Mouse (Mus musculus) cortical plate, adult 2 months (tissue): Measurements from ENCODE around the gene Cog5. TPM values are rescaled to one million over a fixed set of nuclear protein-coding genes. Genes with fewer than 3 reads are reported as not detected.

Source experiments
- H3K27ac ChIP-seq: fragments of 200-500 bp; 2 replicates; pipeline ENCODE4 v1.5.1; 2012; ENCODE audit warnings: low read length, control low read depth, inconsistent platforms; ENCODE audit not compliant: insufficient read depth
- H3K4me1 ChIP-seq: fragments of 200-500 bp; 2 replicates; pipeline ENCODE4 v1.6.1; 2011; ENCODE audit warnings: low read length; ENCODE audit not compliant: control insufficient read depth, insufficient read depth
- H3K4me3 ChIP-seq: fragments of 200-500 bp; 2 replicates; pipeline ENCODE4 v1.5.1; 2011; ENCODE audit warnings: mild to moderate bottlenecking, low read length, control low read depth; ENCODE audit not compliant: insufficient read depth
- CTCF ChIP-seq: fragments of 200-500 bp; IDR thresholded peaks from 2 replicates; pipeline ENCODE4 v1.5.1; 2011; ENCODE audit warnings: mild to moderate bottlenecking, control low read depth, low read length; ENCODE audit not compliant: insufficient read depth; ENCODE audit errors: extremely low read depth
- POLR2A ChIP-seq: fragments of 200-500 bp; IDR thresholded peaks from 2 replicates; pipeline ENCODE4 v1.6.1; 2011; ENCODE audit warnings: mild to moderate bottlenecking, low read length, control low read depth; ENCODE audit not compliant: insufficient read depth; ENCODE audit errors: extremely low read depth
- polyA plus RNA-seq: library from polyadenylated mRNA; depleted of rRNA; stranded (reverse); fragments of >200 nt; gene quantifications from 2 replicates; pipeline ENCODE4 v1.2.3, GENCODE M21; 2012

Cog5 gene
- polyA plus RNA-seq, 1 experiment = 30.1 TPM

GRCm38 (mm10) chr12:31725511-31726275, 71.0 kb downstream of the Cog5 start:
- Histone ChIP-seq H3K27ac (no peak overlapping the region), H3K4me3 (no peak overlapping the region), H3K4me1 (no peaks in the 10 kb centered on the region; the same call in 1 of the 2 replicates)
- no peak for TF ChIP-seq CTCF
- no peak for TF ChIP-seq POLR2A

GRCm38 (mm10) chr12:31726707-31727106, 72.0 kb downstream of the Cog5 start:
- TF ChIP-seq POLR2A (no peak), CTCF (no peak)
- no peak overlapping the region for H3K27ac ChIP-seq
- H3K4me1 ChIP-seq = no peaks in the 10 kb centered on the region; the same call in 1 of the 2 replicates
- H3K4me3 ChIP-seq = no peak overlapping the region

GRCm38 (mm10) chr12:31730126-31730525, 75.5 kb downstream of the Cog5 start:
- TF ChIP-seq CTCF = no peak
- no peak for TF ChIP-seq POLR2A
- Histone ChIP-seq H3K4me3 (no peak overlapping the region), H3K27ac (no peak overlapping the region)

GRCm38 (mm10) chr12:31734616-31735015, 79.9 kb downstream of the Cog5 start:
- H3K4me1 ChIP-seq = no peaks in the 10 kb centered on the region; the same call in 1 of the 2 replicates
- no peak overlapping the region for H3K4me3 ChIP-seq
- TF ChIP-seq CTCF = no peak
- no peak overlapping the region for H3K27ac ChIP-seq

More at GRCm38 (mm10) chr12:31730126-31730525, 75.5 kb downstream of the Cog5 start:
- H3K4me1 ChIP-seq = no peaks in the 10 kb centered on the region; the same call in 1 of the 2 replicates

- H3K4me1 ChIP-seq = no peaks in the 10 kb centered on the region
- H3K4me3 ChIP-seq = no peak overlapping the region
- TF ChIP-seq CTCF = no peak
- TF ChIP-seq POLR2A = no peak
- H3K27ac ChIP-seq = no peak overlapping the region
Measured at GRCm38 (mm10) chr12:31747301-31747700, 92.6 kb downstream of the Cog5 start.

GRCm38 (mm10) chr12:31749846-31750245, 95.2 kb downstream of the Cog5 start:
- no peak for TF ChIP-seq POLR2A
- Histone ChIP-seq H3K27ac (no peak overlapping the region), H3K4me1 (no peaks in the 10 kb centered on the region), H3K4me3 (no peak overlapping the region)

GRCm38 (mm10) chr12:31754465-31754864, 99.8 kb downstream of the Cog5 start:
- no peak overlapping the region for H3K27ac ChIP-seq
- H3K4me1 ChIP-seq = peaks cover 2% of the 10 kb centered on the region
- no peak overlapping the region for H3K4me3 ChIP-seq
- TF ChIP-seq CTCF (no peak), POLR2A (no peak)

- H3K4me3 ChIP-seq = no peak overlapping the region
- TF ChIP-seq CTCF = no peak
- H3K27ac ChIP-seq = peak overlapping the region; percentile 94
- peaks cover 2% of the 10 kb centered on the region for H3K4me1 ChIP-seq
Measured at GRCm38 (mm10) chr12:31755885-31756755, 101.5 kb downstream of the Cog5 start.

GRCm38 (mm10) chr12:31773612-31774011, 118.9 kb downstream of the Cog5 start:
- peaks cover 4% of the 10 kb centered on the region for H3K4me1 ChIP-seq
- H3K27ac ChIP-seq = no peak overlapping the region; the same call in 1 of the 2 replicates
- no peak for TF ChIP-seq POLR2A
- no peak for TF ChIP-seq CTCF
- no peak overlapping the region for H3K4me3 ChIP-seq
